Mouse (Mus musculus) forebrain, embryonic 11.5 days (tissue): ENCODE data around the gene Slc29a1. TPM values are rescaled to one million over a fixed set of nuclear protein-coding genes. Genes with fewer than 3 reads are reported as not detected.
A peak's percentile ranks its signal among the peaks of the same experiment; 100 is the strongest.

ENCODE experiments used
- ATAC-seq: fragments of 200-750 bp; cut with Nextera tagmentation; replicated peaks from 2 replicates; pipeline ENCODE4 v1.8.0; 2017; ENCODE audit warnings: moderate TSS enrichment; ENCODE audit not compliant: low FRiP score
- DNase-seq: peaks from one replicate; pipeline ENCODE4 v3.0.0-alpha.2; 2017; ENCODE audit warnings: low spot score
- H3K27ac ChIP-seq: fragments of 300-500 bp; sonication (generic); 2 replicates; pipeline ENCODE4 v1.5.1; 2014; ENCODE audit warnings: low read depth, low read length
- H3K27me3 ChIP-seq: fragments of 300-500 bp; sonication (generic); 2 replicates; pipeline ENCODE4 v1.6.1; 2014; ENCODE audit warnings: mild to moderate bottlenecking, low read length, mixed read lengths; ENCODE audit not compliant: control insufficient read depth, insufficient read depth
- H3K36me3 ChIP-seq: fragments of 300-500 bp; sonication (generic); 2 replicates; pipeline ENCODE4 v1.6.1; 2014; ENCODE audit warnings: mild to moderate bottlenecking, low read length, moderate library complexity, mixed read lengths; ENCODE audit not compliant: control insufficient read depth, insufficient read depth
- H3K4me1 ChIP-seq: fragments of 300-500 bp; sonication (generic); replicated peaks from 2 replicates; pipeline ENCODE4 v1.6.1; 2014; ENCODE audit warnings: low read length, mixed read lengths; ENCODE audit not compliant: control insufficient read depth, insufficient read depth
- H3K4me2 ChIP-seq: fragments of 300-500 bp; sonication (generic); 2 replicates; pipeline ENCODE4 v1.6.1; 2014; ENCODE audit warnings: low read depth, mild to moderate bottlenecking, low read length, moderate library complexity, mixed read lengths; ENCODE audit not compliant: severe bottlenecking
- H3K4me3 ChIP-seq: fragments of 300-500 bp; sonication (generic); 2 replicates; pipeline ENCODE4 v1.5.1; 2014; ENCODE audit warnings: low read depth, low read length
- H3K9ac ChIP-seq: fragments of 300-500 bp; sonication (generic); 2 replicates; pipeline ENCODE4 v1.6.1; 2014; ENCODE audit warnings: low read length
- H3K9me3 ChIP-seq: fragments of 300-500 bp; sonication (generic); 2 replicates; pipeline ENCODE4 v1.6.1; 2016; ENCODE audit warnings: low read length, mixed read lengths; ENCODE audit not compliant: control insufficient read depth
- WGBS: fragments of 180-500 bp; shearing (Covaris S2); extraction: QIAGEN DNeasy Blood & Tissue Kit; methylation state at CpG from one replicate; pipeline ENCODE4 v1.1.7; 2014; 5-methylcytosine and 5-hydroxymethylcytosine counted together
- polyA plus RNA-seq: library from polyadenylated mRNA; unstranded; fragments of >200 nt; fragmentation: Nextera tagmentation; extraction: Ambion mirVana; gene quantifications from 2 replicates; pipeline ENCODE4 v1.2.1, GENCODE M21; 2014

The Slc29a1 gene
- polyA plus RNA-seq, 1 experiment from 2014 or later: 56.7 TPM

DNA sequence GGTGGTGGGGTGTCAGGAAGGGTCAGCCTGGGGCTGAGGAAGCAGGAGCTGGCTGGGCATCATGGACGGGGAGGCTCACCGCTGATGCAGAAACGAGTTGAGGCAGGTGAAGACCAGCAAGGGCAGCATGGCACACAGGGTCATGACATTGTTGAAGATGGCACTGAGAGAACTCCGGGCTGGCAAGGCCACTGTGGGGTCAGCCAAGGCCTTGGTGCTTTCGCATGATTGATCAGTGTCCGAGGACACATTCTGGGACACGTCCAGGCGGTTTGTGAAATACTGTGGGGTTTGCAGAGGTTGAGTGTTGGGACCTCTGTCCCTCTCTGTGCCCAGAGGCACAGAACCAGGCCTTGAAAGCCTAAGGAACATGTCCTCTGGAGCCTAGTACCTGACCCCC, 9.6 kb downstream of the Slc29a1 start:
- Histone ChIP-seq H3K27me3 (peaks cover 12% of the 10 kb centered on the region), H3K4me3 (no peak overlapping the region), H3K27ac (no peak overlapping the region), H3K9ac (no peak overlapping the region), H3K4me1 (peaks cover under 1% of the 10 kb centered on the region; the same call in 1 of the 2 replicates), H3K4me2 (no peak overlapping the region), H3K36me3 (no peaks in the 10 kb centered on the region), H3K9me3 (no peaks in the 10 kb centered on the region)
- 91% methylated on average over 8 of the region's 8 CpGs for WGBS
- ATAC-seq: no peak
- no peak for DNase-seq

- Histone ChIP-seq H3K4me1 (peaks cover 5% of the 10 kb centered on the region; the same call in 1 of the 2 replicates), H3K27me3 (peaks cover 6% of the 10 kb centered on the region), H3K9me3 (no peaks in the 10 kb centered on the region), H3K27ac (no peak overlapping the region), H3K4me3 (no peak overlapping the region), H3K4me2 (no peak overlapping the region), H3K36me3 (no peaks in the 10 kb centered on the region), H3K9ac (no peak overlapping the region)
- DNase-seq (peak; percentile 37), ATAC-seq (no peak)
- 98% methylated on average over 7 of the region's 7 CpGs for WGBS
These were observed 10.2 kb downstream of the Slc29a1 start for GRCm38 (mm10) chr17:45589236-45589635.

DNA sequence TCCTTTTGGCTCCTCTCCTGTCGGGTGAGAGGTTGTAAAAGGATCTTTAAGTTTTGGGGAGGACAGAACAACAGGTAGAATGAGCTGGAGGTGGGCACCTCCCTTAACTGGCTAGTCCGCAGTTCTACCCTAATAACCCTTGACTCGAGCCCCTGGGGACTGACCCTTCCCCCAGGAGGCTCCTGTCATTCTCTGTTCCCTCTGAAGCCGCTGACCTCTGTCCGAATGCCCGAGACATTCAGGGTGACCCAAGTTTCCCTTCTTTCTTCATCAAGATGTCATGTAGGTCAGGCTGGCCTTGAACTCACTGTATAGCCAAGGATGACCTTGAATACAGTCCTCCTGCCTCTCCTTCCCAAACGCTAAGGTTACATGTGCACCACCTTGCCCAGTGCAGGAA, 11.0 kb downstream of the Slc29a1 start:
- H3K4me3 ChIP-seq: no peak overlapping the region
- no peak for DNase-seq
- peaks cover 7% of the 10 kb centered on the region; the same call in 1 of the 2 replicates for H3K4me1 ChIP-seq
- no peaks in the 10 kb centered on the region for H3K36me3 ChIP-seq
- peaks cover under 1% of the 10 kb centered on the region; the same call in 1 of the 2 replicates for H3K27me3 ChIP-seq
- 94% methylated on average over 7 of the region's 7 CpGs for WGBS
- H3K9me3 ChIP-seq: no peaks in the 10 kb centered on the region
- H3K4me2 ChIP-seq: no peak overlapping the region
- no peak for ATAC-seq
- H3K9ac ChIP-seq: no peak overlapping the region
- no peak overlapping the region for H3K27ac ChIP-seq

GRCm38 (mm10) chr17:45586449-45586837, 13.0 kb downstream of the Slc29a1 start:
- H3K9ac ChIP-seq: no peak overlapping the region
- no peak overlapping the region for H3K27ac ChIP-seq
- ATAC-seq (no peak), DNase-seq (no peak)
- no peaks in the 10 kb centered on the region for H3K9me3 ChIP-seq
- no peaks in the 10 kb centered on the region for H3K36me3 ChIP-seq
- H3K27me3 ChIP-seq: no peaks in the 10 kb centered on the region
- WGBS: 94% methylated on average over 3 of the region's 3 CpGs
- no peak overlapping the region for H3K4me3 ChIP-seq
- H3K4me1 ChIP-seq: peaks cover 7% of the 10 kb centered on the region; the same call in 1 of the 2 replicates
- H3K4me2 ChIP-seq: no peak overlapping the region

GRCm38 (mm10) chr17:45585725-45586448, 13.5 kb downstream of the Slc29a1 start:
- DNase-seq (no peak), ATAC-seq (no peak)
- H3K9me3 ChIP-seq: no peaks in the 10 kb centered on the region
- no peak overlapping the region for H3K27ac ChIP-seq
- no peaks in the 10 kb centered on the region for H3K27me3 ChIP-seq
- WGBS: 61% methylated on average over 23 of the region's 23 CpGs
- H3K36me3 ChIP-seq: no peaks in the 10 kb centered on the region
- H3K9ac ChIP-seq: no peak overlapping the region
- no peak overlapping the region for H3K4me3 ChIP-seq
- H3K4me1 ChIP-seq: peaks cover 7% of the 10 kb centered on the region; the same call in 1 of the 2 replicates
- no peak overlapping the region for H3K4me2 ChIP-seq

DNA sequence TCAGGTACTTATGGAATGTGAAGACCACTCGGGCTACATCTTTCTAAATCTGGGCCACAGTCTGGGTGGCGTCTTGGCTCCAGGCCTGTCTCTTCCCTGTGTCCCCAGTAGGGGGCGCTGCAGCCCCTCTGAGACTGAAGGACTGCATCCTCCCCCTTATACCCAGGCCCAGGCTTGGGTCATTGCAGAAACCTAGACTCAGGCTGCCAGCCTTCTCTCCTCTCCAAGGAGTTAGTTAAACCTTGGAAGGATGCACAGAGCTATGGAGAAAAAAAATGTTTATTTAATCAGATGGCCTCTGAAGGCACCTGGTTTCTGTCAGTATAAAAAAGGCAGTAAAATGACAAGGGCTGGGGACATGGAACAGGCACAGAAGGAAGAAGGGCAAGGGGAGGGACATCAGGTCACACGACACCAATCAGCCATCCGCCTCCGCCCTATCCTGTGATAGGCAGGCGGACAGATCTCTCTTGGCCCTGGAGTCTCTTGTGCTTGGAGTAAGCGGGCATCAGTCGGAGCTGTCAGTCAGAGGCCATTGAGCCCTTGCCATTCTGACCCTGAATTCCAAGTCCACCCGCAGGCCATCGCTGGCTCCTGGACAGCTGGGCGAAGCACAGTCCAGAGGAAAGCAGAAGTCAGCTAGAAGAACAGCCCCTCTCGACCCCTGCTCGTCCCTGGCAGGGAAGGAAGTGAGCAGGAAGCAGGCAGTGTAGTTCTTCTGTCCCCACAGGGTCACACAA, 14.3 kb downstream of the Slc29a1 start:
- Histone ChIP-seq H3K4me2 (no peak overlapping the region), H3K27ac (no peak overlapping the region), H3K27me3 (no peaks in the 10 kb centered on the region), H3K9me3 (no peaks in the 10 kb centered on the region), H3K4me3 (no peak overlapping the region), H3K36me3 (no peaks in the 10 kb centered on the region), H3K9ac (peak overlapping the region; percentile 41), H3K4me1 (peaks cover 7% of the 10 kb centered on the region; the same call in 1 of the 2 replicates)
- WGBS: 22% methylated on average over 14 of the region's 14 CpGs
- peak; percentile 40 for ATAC-seq
- DNase-seq: peak; percentile 90

DNA sequence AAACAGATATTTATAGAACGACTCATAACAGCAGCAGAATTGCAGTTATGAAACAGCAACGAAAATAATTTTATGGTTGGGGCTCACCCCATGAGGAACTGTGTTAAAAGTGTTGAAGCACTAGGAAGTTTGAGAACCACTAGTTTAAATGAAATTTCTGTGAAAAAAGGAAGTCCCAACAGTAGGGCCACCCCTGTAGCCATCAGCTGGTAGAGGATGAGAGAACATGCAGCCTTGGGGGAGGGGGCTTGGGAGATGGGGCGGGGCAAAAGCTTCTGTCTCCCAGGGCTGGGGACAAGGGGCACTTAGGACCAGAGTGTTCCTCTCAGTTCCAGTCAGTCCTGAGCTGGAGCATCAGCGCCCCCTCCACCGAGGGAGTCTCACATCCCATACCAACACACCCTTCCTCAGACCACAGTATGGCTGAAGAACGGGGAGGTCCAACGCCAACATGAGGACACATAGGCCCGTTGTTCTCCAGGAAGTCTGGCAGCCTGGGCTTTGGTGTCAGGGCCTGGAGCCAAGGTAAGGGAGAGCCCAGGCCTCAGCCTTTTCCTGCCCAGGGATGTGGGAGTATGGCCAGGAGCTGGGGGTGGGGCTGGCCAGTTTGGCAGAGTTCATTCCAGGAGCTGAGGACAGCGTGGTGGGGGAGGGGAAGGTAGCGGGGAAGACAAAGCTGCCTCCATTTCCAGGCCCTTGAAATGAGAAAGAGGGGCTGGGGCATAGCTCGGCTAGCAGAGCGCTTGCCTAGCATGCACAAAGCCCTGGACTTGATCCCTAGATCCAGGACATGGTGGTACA, 15.1 kb downstream of the Slc29a1 start:
- no peak overlapping the region for H3K4me2 ChIP-seq
- no peak overlapping the region for H3K4me3 ChIP-seq
- H3K27me3 ChIP-seq: no peaks in the 10 kb centered on the region
- H3K36me3 ChIP-seq: no peaks in the 10 kb centered on the region
- peaks cover 7% of the 10 kb centered on the region; the same call in 1 of the 2 replicates for H3K4me1 ChIP-seq
- H3K9me3 ChIP-seq: no peaks in the 10 kb centered on the region
- H3K27ac ChIP-seq: no peak overlapping the region; the same call in 1 of the 2 replicates
- H3K9ac ChIP-seq: peak overlapping the region; percentile 41
- DNase-seq (no peak), ATAC-seq (peak; percentile 37; the same call in 1 of the 2 replicates)
- 33% methylated on average over 12 of the region's 12 CpGs for WGBS

- 73% methylated on average over 6 of the region's 6 CpGs for WGBS
- no peaks in the 10 kb centered on the region for H3K36me3 ChIP-seq
- no peaks in the 10 kb centered on the region for H3K9me3 ChIP-seq
- no peak overlapping the region for H3K27ac ChIP-seq
- peaks cover 7% of the 10 kb centered on the region; the same call in 1 of the 2 replicates for H3K4me1 ChIP-seq
- no peak overlapping the region for H3K4me3 ChIP-seq
- no peak for DNase-seq
- no peaks in the 10 kb centered on the region for H3K27me3 ChIP-seq
- H3K4me2 ChIP-seq: no peak overlapping the region
- no peak overlapping the region for H3K9ac ChIP-seq
- no peak for ATAC-seq
These were observed 16.6 kb downstream of the Slc29a1 start for GRCm38 (mm10) chr17:45582715-45583355.
